Mouse (Mus musculus) embryonic facial prominence, embryonic 11.5 days (tissue): ENCODE measurements around the gene Negr1. TPM values are rescaled to one million over a fixed set of nuclear protein-coding genes. Genes with fewer than 3 reads are reported as not detected.

Experiments
- ATAC-seq: fragments of 200-750 bp; cut with Nextera tagmentation; replicated peaks from 2 replicates; pipeline ENCODE4 v1.8.0; 2017; ENCODE audit warnings: low read depth; ENCODE audit not compliant: insufficient number of reproducible peaks, low FRiP score, low TSS enrichment
- DNase-seq: peaks from one replicate; pipeline ENCODE4 v3.0.0-alpha.2; 2015; ENCODE audit warnings: low spot score
- H3K27ac ChIP-seq: fragments of 300-500 bp; sonication (generic); replicated peaks from 2 replicates; pipeline ENCODE4 v1.5.1; 2014; ENCODE audit warnings: mild to moderate bottlenecking, low read depth, low read length, control low read depth
- H3K27me3 ChIP-seq: fragments of 300-500 bp; sonication (generic); 2 replicates; pipeline ENCODE4 v1.6.1; 2014; ENCODE audit warnings: mild to moderate bottlenecking, low read length, moderate library complexity, mixed read lengths; ENCODE audit not compliant: control insufficient read depth, insufficient read depth
- H3K36me3 ChIP-seq: fragments of 300-500 bp; sonication (generic); replicated peaks from 2 replicates; pipeline ENCODE4 v1.6.1; 2014; ENCODE audit warnings: low read depth, mild to moderate bottlenecking, low read length, moderate library complexity, mixed read lengths; ENCODE audit not compliant: control insufficient read depth, insufficient read depth
- H3K4me1 ChIP-seq: fragments of 300-500 bp; sonication (generic); 2 replicates; pipeline ENCODE4 v1.6.1; 2014; ENCODE audit warnings: low read length, mixed read lengths; ENCODE audit not compliant: control insufficient read depth, insufficient read depth
- H3K4me2 ChIP-seq: fragments of 300-500 bp; sonication (generic); 2 replicates; pipeline ENCODE4 v1.6.1; 2014; ENCODE audit warnings: low read depth, mild to moderate bottlenecking, control low read depth, low read length, moderate library complexity
- H3K4me3 ChIP-seq: fragments of 300-500 bp; sonication (generic); 2 replicates; pipeline ENCODE4 v1.5.1; 2014; ENCODE audit warnings: low read depth, low read length, control low read depth
- H3K9ac ChIP-seq: fragments of 300-500 bp; sonication (generic); replicated peaks from 2 replicates; pipeline ENCODE4 v1.6.1; 2014; ENCODE audit warnings: mild to moderate bottlenecking, control low read depth, low read length
- H3K9me3 ChIP-seq: fragments of 300-500 bp; sonication (generic); replicated peaks from 2 replicates; pipeline ENCODE4 v1.6.1; 2016; ENCODE audit warnings: mild to moderate bottlenecking, low read length, inconsistent platforms, mixed read lengths; ENCODE audit not compliant: control insufficient read depth
- WGBS: fragments of 180-500 bp; shearing (Covaris S2); extraction: QIAGEN DNeasy Blood & Tissue Kit; methylation state at CpG from one replicate; pipeline ENCODE4 v1.1.7; 2014; 5-methylcytosine and 5-hydroxymethylcytosine counted together
- polyA plus RNA-seq: library from polyadenylated mRNA; unstranded; fragments of >200 nt; fragmentation: Nextera tagmentation; extraction: Ambion mirVana; gene quantifications from 2 replicates; pipeline ENCODE4 v1.2.1, GENCODE M21; 2014

Gene Negr1
- polyA plus RNA-seq, 1 experiment from 2014 or later = 3.4 TPM

GRCm38 (mm10) chr3:156698687-156699086, 137.1 kb downstream of the Negr1 start:
- Histone ChIP-seq H3K4me2 (no peak overlapping the region), H3K9ac (no peak overlapping the region), H3K36me3 (no peaks in the 10 kb centered on the region), H3K4me3 (no peak overlapping the region), H3K4me1 (no peaks in the 10 kb centered on the region), H3K27me3 (no peaks in the 10 kb centered on the region), H3K27ac (no peak overlapping the region), H3K9me3 (no peaks in the 10 kb centered on the region)
- DNase-seq = no peak
- 100% methylated on average over 1 of the region's 1 CpGs for WGBS
- no peak for ATAC-seq

- H3K27ac ChIP-seq = no peak overlapping the region
- H3K36me3 ChIP-seq = no peaks in the 10 kb centered on the region
- ATAC-seq = no peak
- 79% methylated on average over 1 of the region's 1 CpGs for WGBS
- H3K4me1 ChIP-seq = no peaks in the 10 kb centered on the region
- H3K9me3 ChIP-seq = no peaks in the 10 kb centered on the region
- H3K27me3 ChIP-seq = no peaks in the 10 kb centered on the region
- no peak for DNase-seq
- no peak overlapping the region for H3K4me3 ChIP-seq
- no peak overlapping the region for H3K4me2 ChIP-seq
- H3K9ac ChIP-seq = no peak overlapping the region
Measured at GRCm38 (mm10) chr3:156703241-156703640, 141.6 kb downstream of the Negr1 start.

GRCm38 (mm10) chr3:156710240-156710639, 148.6 kb downstream of the Negr1 start:
- H3K27me3 ChIP-seq = no peaks in the 10 kb centered on the region
- H3K9ac ChIP-seq = no peak overlapping the region
- 72% methylated on average over 5 of the region's 5 CpGs for WGBS
- no peak for DNase-seq
- no peaks in the 10 kb centered on the region for H3K4me1 ChIP-seq
- H3K4me2 ChIP-seq = no peak overlapping the region
- no peak overlapping the region for H3K27ac ChIP-seq
- ATAC-seq = no peak
- no peaks in the 10 kb centered on the region for H3K9me3 ChIP-seq
- H3K36me3 ChIP-seq = no peaks in the 10 kb centered on the region
- H3K4me3 ChIP-seq = no peak overlapping the region

- no peaks in the 10 kb centered on the region for H3K9me3 ChIP-seq
- ATAC-seq = no peak
- WGBS = 77% methylated on average over 4 of the region's 4 CpGs
Measured at GRCm38 (mm10) chr3:156710693-156711092, 149.1 kb downstream of the Negr1 start.

GRCm38 (mm10) chr3:156736335-156736734, 174.7 kb downstream of the Negr1 start:
- Histone ChIP-seq H3K9me3 (no peaks in the 10 kb centered on the region), H3K27me3 (no peaks in the 10 kb centered on the region), H3K9ac (no peak overlapping the region), H3K4me2 (no peak overlapping the region), H3K4me3 (no peak overlapping the region), H3K36me3 (no peaks in the 10 kb centered on the region), H3K27ac (no peak overlapping the region), H3K4me1 (no peaks in the 10 kb centered on the region)
- ATAC-seq (0 out of 2 replicates have a peak, but pooled peaks have one; percentile 67), DNase-seq (no peak)

More at GRCm38 (mm10) chr3:156710693-156711092, 149.1 kb downstream of the Negr1 start:
- H3K36me3 ChIP-seq = no peaks in the 10 kb centered on the region
- no peak overlapping the region for H3K4me2 ChIP-seq
- H3K27me3 ChIP-seq = no peaks in the 10 kb centered on the region
- H3K9ac ChIP-seq = no peak overlapping the region
- no peak overlapping the region for H3K27ac ChIP-seq
- no peak overlapping the region for H3K4me3 ChIP-seq
- no peaks in the 10 kb centered on the region for H3K4me1 ChIP-seq
- no peak for DNase-seq

- WGBS = 85% methylated on average over 3 of the region's 3 CpGs
- H3K9me3 ChIP-seq = no peaks in the 10 kb centered on the region
- no peak overlapping the region for H3K4me2 ChIP-seq
- no peak overlapping the region for H3K27ac ChIP-seq
- H3K4me3 ChIP-seq = no peak overlapping the region
- no peaks in the 10 kb centered on the region for H3K4me1 ChIP-seq
- H3K27me3 ChIP-seq = no peaks in the 10 kb centered on the region
- DNase-seq (no peak), ATAC-seq (no peak)
- no peak overlapping the region for H3K9ac ChIP-seq
- no peaks in the 10 kb centered on the region for H3K36me3 ChIP-seq
Measured at GRCm38 (mm10) chr3:156739529-156739928, 177.9 kb downstream of the Negr1 start.

GRCm38 (mm10) chr3:156743266-156743665, 181.7 kb downstream of the Negr1 start:
- H3K27ac ChIP-seq = no peak overlapping the region
- no peaks in the 10 kb centered on the region for H3K27me3 ChIP-seq
- H3K4me1 ChIP-seq = no peaks in the 10 kb centered on the region
- 97% methylated on average over 1 of the region's 1 CpGs for WGBS
- no peaks in the 10 kb centered on the region for H3K36me3 ChIP-seq
- H3K4me2 ChIP-seq = no peak overlapping the region
- no peak for DNase-seq
- H3K9ac ChIP-seq = no peak overlapping the region
- H3K9me3 ChIP-seq = no peaks in the 10 kb centered on the region
- no peak for ATAC-seq
- H3K4me3 ChIP-seq = no peak overlapping the region

GRCm38 (mm10) chr3:156745218-156745770, 183.7 kb downstream of the Negr1 start:
- no peak for ATAC-seq
- Histone ChIP-seq H3K9me3 (no peaks in the 10 kb centered on the region), H3K4me2 (no peak overlapping the region), H3K4me3 (no peak overlapping the region), H3K9ac (no peak overlapping the region), H3K27me3 (no peaks in the 10 kb centered on the region), H3K36me3 (no peaks in the 10 kb centered on the region), H3K4me1 (no peaks in the 10 kb centered on the region), H3K27ac (no peak overlapping the region)
- WGBS = 74% methylated on average over 5 of the region's 5 CpGs
- no peak for DNase-seq
